Mouse (Mus musculus): Measurements from ENCODE around the gene Il4ra. TPM values are rescaled to one million over a fixed set of nuclear protein-coding genes. Genes with fewer than 3 reads are reported as not detected.
A peak's percentile ranks its signal among the peaks of the same experiment; 100 is the strongest.

Il4ra gene
- total RNA-seq, 4 experiments from 2014 or later = 4.8 to 12.4 (median 8.4) TPM

GRCm38 (mm10) chr7:125549916-125550315 is 2.0 kb upstream of the Il4ra start:
- no peak for DNase-seq (ENCODE audit: low spot score in 2 of 2)

DNA sequence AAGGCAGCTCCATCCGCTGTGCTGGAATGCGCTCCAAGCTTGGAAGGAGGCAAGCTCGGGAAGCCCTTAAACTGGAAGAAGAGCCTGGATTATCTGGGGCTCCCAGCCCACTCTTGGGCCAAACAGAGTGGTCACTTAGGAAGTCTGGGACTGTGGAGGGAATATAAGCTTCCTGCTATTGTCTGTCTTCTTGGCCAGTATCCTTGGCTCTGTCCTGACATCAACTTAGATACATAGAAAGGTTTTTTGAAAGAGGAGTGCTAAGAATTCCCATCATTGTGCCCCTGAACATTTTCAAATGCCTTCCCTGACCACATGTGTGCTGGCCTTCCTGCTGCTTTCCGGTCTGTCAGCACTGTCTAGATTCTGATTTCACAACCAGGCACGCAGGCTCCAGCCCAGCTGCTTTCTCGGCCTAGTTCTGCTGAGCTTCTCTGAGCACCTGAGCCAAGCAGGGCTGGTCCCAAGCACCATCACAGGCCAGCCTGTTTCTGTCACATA is 989 bp upstream of the Il4ra start:
- DNase-seq (ENCODE audit: low spot score in 2 of 2) = no peak

GRCm38 (mm10) chr7:125552851-125553555 is 1.1 kb downstream of the Il4ra start:
- no peak for DNase-seq (ENCODE audit: low spot score in 2 of 2)

DNA sequence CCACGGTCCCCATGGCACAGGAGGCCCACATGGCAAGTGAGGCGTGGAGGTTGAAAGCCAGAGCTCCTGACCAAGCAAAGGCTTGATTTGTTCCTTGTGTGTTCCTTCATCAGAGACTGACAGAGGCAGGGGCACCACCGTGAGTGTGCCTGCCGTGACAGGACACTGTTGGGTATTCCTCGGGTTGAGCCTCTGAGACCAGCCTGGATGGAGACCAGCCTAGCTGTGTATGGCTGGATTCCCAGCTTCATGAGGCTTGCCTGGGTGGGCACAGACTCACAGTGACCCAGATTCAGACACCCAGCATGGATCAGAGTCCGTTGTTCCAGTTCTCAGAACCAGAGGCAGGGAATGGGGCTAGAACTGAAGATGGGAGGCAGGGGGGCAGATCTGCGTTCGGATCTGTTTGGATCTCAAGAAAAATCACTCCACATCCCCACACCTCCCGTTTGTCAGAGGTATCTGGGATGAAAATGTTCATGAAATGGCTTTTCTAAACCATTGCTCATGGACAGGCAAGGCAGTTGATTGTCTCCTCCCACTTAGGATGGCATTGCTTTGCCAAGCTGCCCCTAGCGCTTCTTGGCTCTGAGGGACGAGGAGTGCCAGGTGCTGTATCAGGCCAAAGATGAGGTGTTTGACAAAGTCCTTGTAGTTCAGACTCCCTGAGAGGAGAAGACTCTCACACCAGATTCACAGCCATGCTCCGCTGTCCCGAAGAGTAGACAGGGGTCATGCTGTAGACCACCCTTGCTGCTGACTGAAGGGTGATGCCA is 1.9 kb downstream of the Il4ra start:
- DNase-seq (ENCODE audit: low spot score in 2 of 2) = no peak

- no peak for DNase-seq (ENCODE audit: low spot score in 2 of 2)
These were observed 2.7 kb downstream of the Il4ra start for GRCm38 (mm10) chr7:125554456-125555114.

- no peak for DNase-seq (ENCODE audit: low spot score in 2 of 2)
These were observed 3.5 kb downstream of the Il4ra start for GRCm38 (mm10) chr7:125555351-125555872.

- no peak for DNase-seq (ENCODE audit: low spot score in 2 of 2)
These were observed 4.2 kb downstream of the Il4ra start for GRCm38 (mm10) chr7:125556096-125556495.

DNA sequence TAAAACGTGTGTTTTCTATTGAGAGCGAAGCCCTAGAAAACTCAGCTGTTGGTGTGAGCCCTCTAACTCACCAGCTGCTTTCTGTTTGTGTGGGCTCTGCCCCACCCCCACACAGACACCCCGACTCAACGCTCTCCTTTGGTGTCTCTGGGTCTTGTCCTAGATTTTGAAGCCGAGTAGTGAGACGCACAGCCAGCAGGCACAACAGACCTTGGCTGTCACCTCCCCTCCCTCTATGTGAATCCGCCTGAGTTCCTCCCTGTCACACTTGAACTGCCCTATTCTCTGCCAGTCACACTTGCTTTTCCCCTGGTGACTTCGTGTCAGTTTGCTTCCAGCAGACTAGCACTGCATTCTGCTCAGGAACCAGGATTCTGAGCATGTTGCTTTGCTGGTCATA is 4.9 kb downstream of the Il4ra start:
- no peak for DNase-seq (ENCODE audit: low spot score in 2 of 2)

- no peak for DNase-seq (ENCODE audit: low spot score in 2 of 2)
These were observed 6.6 kb downstream of the Il4ra start for GRCm38 (mm10) chr7:125558401-125558945.

GRCm38 (mm10) chr7:125558997-125559396 is 7.1 kb downstream of the Il4ra start:
- no peak for DNase-seq (ENCODE audit: low spot score in 2 of 2)

GRCm38 (mm10) chr7:125559537-125559936 is 7.6 kb downstream of the Il4ra start:
- no peak for DNase-seq (ENCODE audit: low spot score in 2 of 2)

DNA sequence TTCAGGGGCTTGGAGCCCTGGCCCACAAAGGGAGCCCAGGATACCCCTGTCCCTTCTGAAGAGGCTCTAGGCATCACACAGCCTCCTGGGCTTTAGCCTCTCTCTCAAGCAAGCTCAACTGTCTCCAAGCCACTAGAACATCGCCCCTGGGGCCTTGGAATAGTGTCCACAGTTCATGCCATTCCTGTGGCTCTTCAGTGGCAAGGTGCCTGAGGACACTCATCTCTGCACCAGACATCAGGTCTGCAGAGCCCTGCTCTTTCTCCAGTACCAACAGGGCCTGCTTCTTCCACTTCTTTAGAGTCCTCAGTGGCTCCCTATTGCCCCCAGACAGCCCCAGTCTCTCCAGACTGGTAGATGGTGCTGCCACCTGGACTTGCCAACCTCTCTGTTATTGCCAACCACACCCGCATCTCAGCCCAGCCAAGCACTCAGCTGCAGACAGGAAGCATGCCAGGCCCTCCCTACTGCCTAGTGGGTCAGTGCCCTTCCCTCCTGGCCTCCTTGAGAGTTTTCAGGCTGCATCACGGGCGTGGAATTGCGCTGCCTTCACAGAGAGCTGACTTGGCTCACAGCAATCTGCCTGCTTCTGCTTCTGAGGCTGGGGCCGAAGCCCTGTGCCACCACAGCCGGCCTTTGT is 8.3 kb downstream of the Il4ra start:
- DNase-seq (ENCODE audit: low spot score in 2 of 2) = no peak

- DNase-seq (ENCODE audit: low spot score in 2 of 2) = peak in 1 of 2 experiments; percentile 31
These were observed 9.3 kb downstream of the Il4ra start for GRCm38 (mm10) chr7:125561085-125561690.

DNA sequence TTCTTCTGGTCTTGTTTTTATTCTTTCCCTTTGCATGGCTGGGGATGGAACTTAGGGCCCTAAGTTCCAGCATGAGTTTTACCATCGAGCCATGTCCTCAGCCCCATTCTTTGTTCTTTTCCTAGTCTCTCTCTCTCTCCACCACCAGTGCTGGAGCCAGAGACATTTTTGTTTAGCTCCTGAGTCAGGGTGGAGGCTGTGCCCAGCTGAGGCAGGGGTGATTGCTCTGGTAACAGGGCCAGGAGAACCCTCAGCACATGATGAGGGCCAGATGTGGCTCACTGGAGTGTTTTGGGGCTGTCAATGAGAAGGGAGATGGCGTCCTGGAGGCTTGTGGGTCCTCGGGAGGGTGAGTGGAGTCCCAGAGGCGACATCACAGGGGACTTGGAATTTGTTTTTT is 10.5 kb downstream of the Il4ra start:
- DNase-seq (ENCODE audit: low spot score in 2 of 2) = no peak

DNA sequence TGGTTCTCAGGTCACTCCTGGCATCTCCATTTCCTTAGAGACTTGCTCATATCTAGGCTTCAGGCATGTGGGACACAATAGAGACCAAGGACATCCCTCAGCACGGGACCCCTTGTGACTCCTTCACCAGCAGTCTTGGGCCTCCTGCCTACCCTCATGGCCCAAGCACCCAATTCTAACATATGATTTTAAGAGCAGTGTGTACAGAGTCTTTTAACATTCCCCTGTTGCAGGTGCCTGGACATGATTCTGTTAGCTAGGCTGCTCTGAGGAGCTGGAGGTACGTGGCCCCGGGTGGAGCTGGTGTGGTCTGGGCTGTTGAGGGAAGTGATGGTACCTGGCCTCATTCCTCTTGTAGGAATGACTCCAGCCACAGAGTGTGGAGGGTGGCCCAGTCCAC is 11.2 kb downstream of the Il4ra start:
- no peak for DNase-seq (ENCODE audit: low spot score in 2 of 2)

GRCm38 (mm10) chr7:125564316-125565024 is 12.6 kb downstream of the Il4ra start:
- no peak for DNase-seq (ENCODE audit: low spot score in 2 of 2)

GRCm38 (mm10) chr7:125565516-125566285 is 13.8 kb downstream of the Il4ra start:
- DNase-seq (ENCODE audit: low spot score in 2 of 2) = no peak

DNA sequence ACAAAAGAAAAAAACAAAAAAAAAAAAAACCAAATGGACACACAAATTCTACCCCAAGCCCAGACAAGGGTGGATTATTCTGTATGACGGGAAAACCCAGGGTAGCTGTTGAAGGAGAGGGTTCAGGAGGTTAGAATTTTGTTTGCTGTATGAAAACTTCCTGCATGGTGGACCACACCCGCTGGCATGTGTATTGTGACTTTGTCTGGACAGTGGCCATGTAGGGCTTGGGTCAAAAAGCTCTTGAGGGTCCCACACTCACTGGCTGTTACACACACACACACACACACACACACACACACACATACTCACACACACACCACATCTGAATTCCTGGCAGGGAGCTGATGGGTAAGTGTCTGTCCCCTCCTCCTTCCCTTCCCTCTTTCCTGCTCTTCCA is 14.5 kb downstream of the Il4ra start:
- DNase-seq (ENCODE audit: low spot score in 2 of 2) = no peak

GRCm38 (mm10) chr7:125568888-125569287 is 17.0 kb downstream of the Il4ra start:
- DNase-seq (ENCODE audit: low spot score in 2 of 2) = no peak
